Mouse (Mus musculus): ENCODE data around the gene Jkamp. TPM values are rescaled to one million over a fixed set of nuclear protein-coding genes. Genes with fewer than 3 reads are reported as not detected.

Gene Jkamp
- polyA plus RNA-seq, 1 experiment from 2014 or later = 70.5 TPM

- H3K4me3 ChIP-seq (ENCODE audit: control insufficient read depth in 1 of 2, insufficient read depth in 1 of 2, low read depth in 1 of 2, low read length in 2 of 2) = peak within 1 kb of the TSS; percentile 57 to 69
- peaks cover 16% of the 10 kb centered on the region; the same call in 1 of the 2 replicates for H3K36me3 ChIP-seq (ENCODE audit: control insufficient read depth, insufficient read depth, low read length)
- H3K9me3 ChIP-seq (ENCODE audit: control insufficient read depth, low read length) = 0 out of 2 replicates have a peak, but pooled peaks cover 3% of the 10 kb centered on the region
- H3K27me3 ChIP-seq (ENCODE audit: control insufficient read depth, insufficient read depth, low read length) = peaks cover 15% of the 10 kb centered on the region
- peak within 1 kb of the TSS; percentile 69 for H3K9ac ChIP-seq (ENCODE audit: low read length)
- peak; percentile 85 for ATAC-seq (ENCODE audit: insufficient number of reproducible peaks, insufficient read depth, low FRiP score, low read depth)
- H3K27ac ChIP-seq (replicated peaks in 1 of 2; ENCODE audit: control insufficient read depth in 1 of 2, insufficient read depth in 1 of 2, low read depth in 2 of 2, low read length in 2 of 2) = no peak within 1 kb of the TSS
- peak within 1 kb of the TSS; percentile 100 for H3K4me2 ChIP-seq (ENCODE audit: low read length)
- H3K4me1 ChIP-seq (ENCODE audit: control insufficient read depth in 2 of 2, insufficient read depth in 2 of 2, low read length in 2 of 2) = peaks cover 0 to 7% of the 10 kb centered on the region in 2 experiments; a peak in 1 of 4 replicates
- under 1% methylated on average over 94 of the region's 94 CpGs for WGBS
These were observed 14.8 kb upstream of the Jkamp start, which contains the start of gene Gpr135 for GRCm38 (mm10) chr12:72070327-72071269. Gpr135 (minus strand) TSS chr12:72071125.

- 91% methylated on average over 3 of the region's 3 CpGs for WGBS
- Histone ChIP-seq H3K36me3 (ENCODE audit: control insufficient read depth, insufficient read depth, low read length) (peaks cover 20% of the 10 kb centered on the region; the same call in 1 of the 2 replicates), H3K27me3 (ENCODE audit: control insufficient read depth, insufficient read depth, low read length) (no peaks in the 10 kb centered on the region), H3K9me3 (ENCODE audit: control insufficient read depth, low read length) (0 out of 2 replicates have a peak, but pooled peaks cover 3% of the 10 kb centered on the region), H3K9ac (ENCODE audit: low read length) (no peak overlapping the region), H3K4me1 (ENCODE audit: control insufficient read depth in 2 of 2, insufficient read depth in 2 of 2, low read length in 2 of 2) (peaks cover 3 to 9% of the 10 kb centered on the region in 2 experiments; a peak in 3 of 4 replicates), H3K4me3 (ENCODE audit: control insufficient read depth in 1 of 2, insufficient read depth in 1 of 2, low read depth in 1 of 2, low read length in 2 of 2) (no peak overlapping the region), H3K4me2 (ENCODE audit: low read length) (no peak overlapping the region), H3K27ac (replicated peaks in 1 of 2; ENCODE audit: control insufficient read depth in 1 of 2, insufficient read depth in 1 of 2, low read depth in 2 of 2, low read length in 2 of 2) (no peak overlapping the region)
- ATAC-seq (ENCODE audit: insufficient number of reproducible peaks, insufficient read depth, low FRiP score, low read depth) = no peak
These were observed 7.1 kb upstream of the Jkamp start for GRCm38 (mm10) chr12:72078248-72078647.

DNA sequence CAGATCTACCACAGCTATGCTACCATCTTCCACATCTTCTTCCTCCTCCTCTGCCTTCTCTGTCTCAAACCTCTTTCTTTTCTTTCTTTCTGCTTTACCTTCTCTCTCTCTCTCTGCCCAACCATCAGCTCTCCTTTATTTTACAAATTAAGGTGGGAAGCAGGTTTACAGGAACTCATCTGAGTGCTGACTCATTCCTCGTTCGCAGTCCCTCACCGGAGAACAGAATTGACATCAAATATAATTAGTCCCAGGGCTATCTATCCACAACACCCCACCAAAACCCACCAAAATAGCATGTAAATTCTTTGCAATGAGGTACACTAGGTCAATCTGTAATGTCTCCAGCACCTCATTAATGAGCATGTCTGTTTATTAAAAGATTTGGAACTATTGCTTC is 3.4 kb upstream of the Jkamp start:
- Histone ChIP-seq H3K4me1 (ENCODE audit: control insufficient read depth in 2 of 2, insufficient read depth in 2 of 2, low read length in 2 of 2) (peaks cover 5 to 19% of the 10 kb centered on the region in 2 experiments; a peak in 3 of 4 replicates), H3K27me3 (ENCODE audit: control insufficient read depth, insufficient read depth, low read length) (no peaks in the 10 kb centered on the region), H3K36me3 (ENCODE audit: control insufficient read depth, insufficient read depth, low read length) (no peaks in the 10 kb centered on the region), H3K4me3 (ENCODE audit: control insufficient read depth in 1 of 2, insufficient read depth in 1 of 2, low read depth in 1 of 2, low read length in 2 of 2) (no peak overlapping the region), H3K9ac (ENCODE audit: low read length) (peak overlapping the region; percentile 6; the same call in 1 of the 2 replicates), H3K27ac (replicated peaks in 1 of 2; ENCODE audit: control insufficient read depth in 1 of 2, insufficient read depth in 1 of 2, low read depth in 2 of 2, low read length in 2 of 2) (no peak overlapping the region), H3K9me3 (ENCODE audit: control insufficient read depth, low read length) (no peaks in the 10 kb centered on the region), H3K4me2 (ENCODE audit: low read length) (peak overlapping the region; percentile 50)
- WGBS = 82% methylated on average over 3 of the region's 3 CpGs
- ATAC-seq (ENCODE audit: insufficient number of reproducible peaks, insufficient read depth, low FRiP score, low read depth) = no peak

GRCm38 (mm10) chr12:72082370-72082769 is 3.0 kb upstream of the Jkamp start:
- 12% methylated on average over 18 of the region's 18 CpGs for WGBS
- no peak for ATAC-seq (ENCODE audit: insufficient number of reproducible peaks, insufficient read depth, low FRiP score, low read depth)
- no peak overlapping the region for H3K27ac ChIP-seq (replicated peaks in 1 of 2; ENCODE audit: control insufficient read depth in 1 of 2, insufficient read depth in 1 of 2, low read depth in 2 of 2, low read length in 2 of 2)
- peak overlapping the region; percentile 6; the same call in 1 of the 2 replicates for H3K9ac ChIP-seq (ENCODE audit: low read length)
- H3K4me2 ChIP-seq (ENCODE audit: low read length) = peak overlapping the region; percentile 50
- no peaks in the 10 kb centered on the region for H3K9me3 ChIP-seq (ENCODE audit: control insufficient read depth, low read length)
- no peaks in the 10 kb centered on the region for H3K27me3 ChIP-seq (ENCODE audit: control insufficient read depth, insufficient read depth, low read length)
- 0 out of 4 replicates have a peak overlapping the region, but pooled peaks have one; percentile 0 to 8 for H3K4me3 ChIP-seq (ENCODE audit: control insufficient read depth in 1 of 2, insufficient read depth in 1 of 2, low read depth in 1 of 2, low read length in 2 of 2)
- H3K36me3 ChIP-seq (ENCODE audit: control insufficient read depth, insufficient read depth, low read length) = no peaks in the 10 kb centered on the region
- H3K4me1 ChIP-seq (ENCODE audit: control insufficient read depth in 2 of 2, insufficient read depth in 2 of 2, low read length in 2 of 2) = peaks cover 5 to 23% of the 10 kb centered on the region in 2 experiments; a peak in 3 of 4 replicates

- ATAC-seq (ENCODE audit: insufficient number of reproducible peaks, insufficient read depth, low FRiP score, low read depth) = no peak
These were observed 2.1 kb upstream of the Jkamp start for GRCm38 (mm10) chr12:72083265-72083664.

GRCm38 (mm10) chr12:72084261-72085023 is 947 bp upstream of the Jkamp start:
- WGBS = 4% methylated on average over 46 of the region's 46 CpGs
- Histone ChIP-seq H3K9ac (ENCODE audit: low read length) (peak overlapping the region; percentile 86), H3K4me2 (ENCODE audit: low read length) (peak overlapping the region; percentile 93), H3K4me3 (ENCODE audit: control insufficient read depth in 1 of 2, insufficient read depth in 1 of 2, low read depth in 1 of 2, low read length in 2 of 2) (peak overlapping the region; percentile 62 to 78), H3K36me3 (ENCODE audit: control insufficient read depth, insufficient read depth, low read length) (no peaks in the 10 kb centered on the region), H3K4me1 (ENCODE audit: control insufficient read depth in 2 of 2, insufficient read depth in 2 of 2, low read length in 2 of 2) (peaks cover 5 to 31% of the 10 kb centered on the region in 2 experiments; a peak in 3 of 4 replicates), H3K9me3 (ENCODE audit: control insufficient read depth, low read length) (no peaks in the 10 kb centered on the region), H3K27ac (replicated peaks in 1 of 2; ENCODE audit: control insufficient read depth in 1 of 2, insufficient read depth in 1 of 2, low read depth in 2 of 2, low read length in 2 of 2) (peak overlapping the region; percentile 86 to 88), H3K27me3 (ENCODE audit: control insufficient read depth, insufficient read depth, low read length) (no peaks in the 10 kb centered on the region)
- ATAC-seq (ENCODE audit: insufficient number of reproducible peaks, insufficient read depth, low FRiP score, low read depth) = no peak; the same call in 1 of the 2 replicates

More at GRCm38 (mm10) chr12:72083265-72083664, 2.1 kb upstream of the Jkamp start:
- H3K9ac ChIP-seq (ENCODE audit: low read length) = no peak overlapping the region
- no peaks in the 10 kb centered on the region for H3K27me3 ChIP-seq (ENCODE audit: control insufficient read depth, insufficient read depth, low read length)
- 89% methylated on average over 9 of the region's 9 CpGs for WGBS
- no peak overlapping the region for H3K27ac ChIP-seq (replicated peaks in 1 of 2; ENCODE audit: control insufficient read depth in 1 of 2, insufficient read depth in 1 of 2, low read depth in 2 of 2, low read length in 2 of 2)
- H3K36me3 ChIP-seq (ENCODE audit: control insufficient read depth, insufficient read depth, low read length) = no peaks in the 10 kb centered on the region
- peaks cover 5 to 31% of the 10 kb centered on the region in 2 experiments; a peak in 3 of 4 replicates for H3K4me1 ChIP-seq (ENCODE audit: control insufficient read depth in 2 of 2, insufficient read depth in 2 of 2, low read length in 2 of 2)
- no peak overlapping the region for H3K4me3 ChIP-seq (ENCODE audit: control insufficient read depth in 1 of 2, insufficient read depth in 1 of 2, low read depth in 1 of 2, low read length in 2 of 2)
- H3K9me3 ChIP-seq (ENCODE audit: control insufficient read depth, low read length) = no peaks in the 10 kb centered on the region
- H3K4me2 ChIP-seq (ENCODE audit: low read length) = no peak overlapping the region

- H3K9ac ChIP-seq (ENCODE audit: low read length) = peak overlapping the region; percentile 86
- no peaks in the 10 kb centered on the region for H3K9me3 ChIP-seq (ENCODE audit: control insufficient read depth, low read length)
- no peaks in the 10 kb centered on the region for H3K27me3 ChIP-seq (ENCODE audit: control insufficient read depth, insufficient read depth, low read length)
- peak overlapping the region; percentile 86 to 88 for H3K27ac ChIP-seq (replicated peaks in 1 of 2; ENCODE audit: control insufficient read depth in 1 of 2, insufficient read depth in 1 of 2, low read depth in 2 of 2, low read length in 2 of 2)
- H3K4me3 ChIP-seq (ENCODE audit: control insufficient read depth in 1 of 2, insufficient read depth in 1 of 2, low read depth in 1 of 2, low read length in 2 of 2) = peak overlapping the region; percentile 62 to 78
- H3K4me2 ChIP-seq (ENCODE audit: low read length) = peak overlapping the region; percentile 93
- WGBS = under 1% methylated on average over 31 of the region's 31 CpGs
- ATAC-seq (ENCODE audit: insufficient number of reproducible peaks, insufficient read depth, low FRiP score, low read depth) = peak; percentile 11
- H3K36me3 ChIP-seq (ENCODE audit: control insufficient read depth, insufficient read depth, low read length) = peaks cover 3% of the 10 kb centered on the region
- H3K4me1 ChIP-seq (ENCODE audit: control insufficient read depth in 2 of 2, insufficient read depth in 2 of 2, low read length in 2 of 2) = peaks cover 5 to 31% of the 10 kb centered on the region in 2 experiments; a peak in 3 of 4 replicates
These were observed 413 bp upstream of the Jkamp start for GRCm38 (mm10) chr12:72085024-72085328.
